Mouse (Mus musculus) gastrocnemius, postnatal 14 days (tissue): ENCODE data around the gene Fbxo33. TPM values are rescaled to one million over a fixed set of nuclear protein-coding genes. Genes with fewer than 3 reads are reported as not detected.
"Not testable (repeated sequence)": the region's sequence is repeated elsewhere in the genome, so short reads cannot be mapped to it uniquely, and the experiment has no call there.

ENCODE experiments used
- DNase-seq: peaks from one replicate; pipeline ENCODE4 v3.0.0; 2021; ENCODE audit warnings: mixed read lengths
- intact Hi-C: fragments of 180-260 bp; cut with DNase I; formaldehyde crosslinking; loops from one replicate; pipeline ENCODE4 v1.15.1; 2025; ENCODE audit warnings: low total_unique reads
- long read RNA-seq, 2 experiments: library from polyadenylated mRNA; stranded (forward); transcript quantifications; one replicate each; pipeline ENCODE4 v2.0.0; 2021
- total RNA-seq, 2 experiments: library from RNA; stranded (reverse); gene quantifications; 2 replicates each; pipeline ENCODE4 v1.2.3; 2021

Gene Fbxo33
- 1 to 10 TPM; 4.3 to 5.2 TPM for total RNA-seq
- long read RNA-seq, experiment 1, partial matches to known transcripts: 0 of 1 reads
- long read RNA-seq, experiment 1, other reads (novel, unspliced or antisense): 0 of 1 reads
- long read RNA-seq, experiment 2, partial matches to known transcripts: 0 of 2 reads
- long read RNA-seq, experiment 2, other reads (novel, unspliced or antisense): 0 of 2 reads

- DNase-seq: peak; percentile 97
- intact Hi-C loops: no loop called here
Measured at GRCm38 (mm10) chr12:59219325-59220225, at the start of gene Fbxo33. Gene Fbxo33 (minus strand): TSS chr12:59219725.

GRCm38 (mm10) chr12:59265942-59266231, 46.4 kb upstream of the Fbxo33 start:
- intact Hi-C loops: no loop called here
- DNase-seq: no peak

- intact Hi-C loops: no loop called here
- DNase-seq: no peak
Measured at GRCm38 (mm10) chr12:59265207-59265941, 45.8 kb upstream of the Fbxo33 start.

- intact Hi-C loops: no loop called here
- DNase-seq: no peak
Measured at GRCm38 (mm10) chr12:59262841-59263240, 43.3 kb upstream of the Fbxo33 start.

GRCm38 (mm10) chr12:59260798-59261197, 41.3 kb upstream of the Fbxo33 start:
- no peak for DNase-seq
- intact Hi-C loops: no loop called here

GRCm38 (mm10) chr12:59260362-59260761, 40.8 kb upstream of the Fbxo33 start:
- intact Hi-C loops: no loop called here
- DNase-seq: no peak

- intact Hi-C loops: no loop called here
- no peak for DNase-seq
Measured at GRCm38 (mm10) chr12:59259015-59259414, 39.5 kb upstream of the Fbxo33 start.

GRCm38 (mm10) chr12:59250259-59250827, 30.8 kb upstream of the Fbxo33 start:
- DNase-seq: no peak
- intact Hi-C loops: no loop called here

- intact Hi-C loops: no loop called here
- DNase-seq: no peak
Measured at GRCm38 (mm10) chr12:59248969-59249368, 29.4 kb upstream of the Fbxo33 start.

GRCm38 (mm10) chr12:59241031-59241430, 21.5 kb upstream of the Fbxo33 start:
- intact Hi-C loops, DNase-seq: not testable (repeated sequence)

GRCm38 (mm10) chr12:59238434-59238833, 18.9 kb upstream of the Fbxo33 start:
- intact Hi-C loops: no loop called here
- DNase-seq: no peak

GRCm38 (mm10) chr12:59228401-59228800, 8.9 kb upstream of the Fbxo33 start:
- intact Hi-C loops: no loop called here
- DNase-seq: no peak

- peak; percentile 35 for DNase-seq
- intact Hi-C loops: no loop called here
Measured at GRCm38 (mm10) chr12:59218640-59219321, 744 bp downstream of the Fbxo33 start.

- intact Hi-C loops: no loop called here
- DNase-seq: no peak
Measured at GRCm38 (mm10) chr12:59217331-59217730, 2.2 kb downstream of the Fbxo33 start.

GRCm38 (mm10) chr12:59216676-59217266, 2.8 kb downstream of the Fbxo33 start:
- intact Hi-C loops: no loop called here
- no peak for DNase-seq

GRCm38 (mm10) chr12:59216176-59216575, 3.3 kb downstream of the Fbxo33 start:
- intact Hi-C loops: no loop called here
- DNase-seq: no peak

- no peak for DNase-seq
- intact Hi-C loops: no loop called here
Measured at GRCm38 (mm10) chr12:59207814-59208213, 11.7 kb downstream of the Fbxo33 start.

GRCm38 (mm10) chr12:59207000-59207390, 12.5 kb downstream of the Fbxo33 start:
- no peak for DNase-seq
- intact Hi-C loops: no loop called here
